Mouse (Mus musculus) small intestine, adult 2 months (tissue): ENCODE data around the gene Olfr456. TPM values are rescaled to one million over a fixed set of nuclear protein-coding genes. Genes with fewer than 3 reads are reported as not detected.

Experiments
- H3K27ac ChIP-seq: fragments of 200-500 bp; 2 replicates; pipeline ENCODE4 v1.5.1; 2012; ENCODE audit warnings: low read depth, low read length, control low read depth, inconsistent platforms; ENCODE audit not compliant: insufficient read depth
- H3K27me3 ChIP-seq: fragments of 200-500 bp; 2 replicates; pipeline ENCODE4 v1.6.1; 2012; ENCODE audit warnings: mild to moderate bottlenecking, moderate library complexity, low read length, inconsistent platforms; ENCODE audit not compliant: control insufficient read depth, insufficient read depth
- H3K36me3 ChIP-seq: fragments of 200-500 bp; 2 replicates; pipeline ENCODE4 v1.6.1; 2012; ENCODE audit warnings: mild to moderate bottlenecking, low read length, control low read depth, inconsistent platforms; ENCODE audit not compliant: control insufficient read depth, insufficient read depth
- H3K4me1 ChIP-seq: fragments of 200-500 bp; 2 replicates; pipeline ENCODE4 v1.6.1; 2012; ENCODE audit warnings: low read length, inconsistent platforms, mixed read lengths; ENCODE audit not compliant: control insufficient read depth, insufficient read depth, insufficient read length
- H3K4me3 ChIP-seq: fragments of 200-500 bp; 2 replicates; pipeline ENCODE4 v1.5.1; 2012; ENCODE audit warnings: low read depth, mild to moderate bottlenecking, control low read depth, inconsistent platforms, low read length, moderate library complexity
- CTCF ChIP-seq: fragments of 200-500 bp; IDR thresholded peaks from 2 replicates; pipeline ENCODE4 v1.5.1; 2012; ENCODE audit warnings: low read depth, mild to moderate bottlenecking, control low read depth, inconsistent platforms, low read length, moderate library complexity, mixed read lengths; ENCODE audit not compliant: insufficient replicate concordance, insufficient read length; ENCODE audit errors: extremely low read depth
- POLR2A ChIP-seq: fragments of 200-500 bp; IDR thresholded peaks from 2 replicates; pipeline ENCODE4 v1.6.1; 2012; ENCODE audit warnings: low read depth, mild to moderate bottlenecking, control low read depth, inconsistent platforms, low read length, moderate library complexity
- WGBS: fragments of 180-500 bp; shearing (Covaris S2); methylation state at CpG from one replicate; pipeline ENCODE4 v1.1.7; 2018; 5-methylcytosine and 5-hydroxymethylcytosine counted together
- polyA plus RNA-seq: library from polyadenylated mRNA; depleted of rRNA; stranded (reverse); fragments of >200 nt; gene quantifications from 2 replicates; pipeline ENCODE4 v1.2.3, GENCODE M21; 2012; rRNA removed

Olfr456 gene
- polyA plus RNA-seq, 1 experiment: not detected

- Histone ChIP-seq H3K4me1 (no peaks in the 10 kb centered on the region), H3K27ac (no peak overlapping the region), H3K4me3 (no peak overlapping the region), H3K36me3 (no peaks in the 10 kb centered on the region), H3K27me3 (no peaks in the 10 kb centered on the region)
- 83% methylated on average over 4 of the region's 4 CpGs for WGBS
- no peak for TF ChIP-seq POLR2A
- TF ChIP-seq CTCF: no peak
These were observed 16.5 kb downstream of the Olfr456 start for GRCm38 (mm10) chr6:42470542-42470941.

DNA sequence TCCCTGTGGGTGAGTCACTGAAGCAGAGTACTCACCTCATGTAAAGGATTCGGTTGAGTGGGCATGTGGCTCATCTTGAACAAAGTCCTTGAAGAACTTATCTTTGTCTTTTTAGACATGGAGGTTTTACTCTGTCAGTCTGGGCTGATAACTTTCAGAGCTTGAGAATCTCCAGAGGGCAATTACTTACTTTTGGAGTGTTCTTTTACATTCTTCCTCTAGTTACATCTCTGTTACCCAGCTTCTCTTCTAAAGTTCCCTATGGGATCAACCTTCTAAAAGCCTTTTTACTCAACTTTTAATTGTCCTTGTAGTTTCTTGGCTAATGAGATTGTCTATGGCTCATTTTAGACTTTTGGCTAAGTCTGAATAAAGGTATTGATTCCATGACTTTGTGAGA lies 21.9 kb downstream of the Olfr456 start, which contains the start of gene Olfr458:
Gene Olfr458 (minus strand): TSS at position 101 of the 400 bp plus-strand sequence.
- Histone ChIP-seq H3K36me3 (no peaks in the 10 kb centered on the region), H3K27me3 (no peaks in the 10 kb centered on the region), H3K4me3 (no peak within 1 kb of the TSS), H3K4me1 (no peaks in the 10 kb centered on the region), H3K27ac (no peak within 1 kb of the TSS)
- WGBS: 75% methylated on average over 1 of the region's 1 CpGs
- no peak for TF ChIP-seq POLR2A
- no peak for TF ChIP-seq CTCF

DNA sequence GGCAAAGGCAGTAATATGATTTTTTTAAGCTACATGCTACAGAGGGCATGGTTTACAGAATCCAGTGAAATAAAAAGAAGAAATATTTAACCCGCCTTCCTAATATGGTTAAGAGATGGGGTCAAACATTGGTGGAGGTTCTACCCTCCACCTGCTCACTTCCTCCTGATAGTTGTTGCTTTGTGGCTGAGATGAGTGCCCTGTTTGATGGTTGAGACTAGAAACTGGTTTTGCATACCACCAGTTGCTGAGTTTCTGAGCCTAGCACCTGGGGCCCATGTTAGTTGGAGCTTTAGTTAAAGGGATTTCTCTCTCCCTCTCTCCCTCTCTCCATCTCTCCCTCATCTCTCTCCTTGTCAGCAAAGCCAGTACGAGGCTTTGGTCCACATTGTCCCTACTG lies 39.6 kb downstream of the Olfr456 start:
- TF ChIP-seq POLR2A (no peak), CTCF (no peak)
- Histone ChIP-seq H3K27me3 (no peaks in the 10 kb centered on the region), H3K36me3 (no peaks in the 10 kb centered on the region), H3K4me1 (no peaks in the 10 kb centered on the region), H3K27ac (peak overlapping the region; percentile 27; the same call in 1 of the 2 replicates), H3K4me3 (no peak overlapping the region)
- 66% methylated on average over 2 of the region's 2 CpGs for WGBS

DNA sequence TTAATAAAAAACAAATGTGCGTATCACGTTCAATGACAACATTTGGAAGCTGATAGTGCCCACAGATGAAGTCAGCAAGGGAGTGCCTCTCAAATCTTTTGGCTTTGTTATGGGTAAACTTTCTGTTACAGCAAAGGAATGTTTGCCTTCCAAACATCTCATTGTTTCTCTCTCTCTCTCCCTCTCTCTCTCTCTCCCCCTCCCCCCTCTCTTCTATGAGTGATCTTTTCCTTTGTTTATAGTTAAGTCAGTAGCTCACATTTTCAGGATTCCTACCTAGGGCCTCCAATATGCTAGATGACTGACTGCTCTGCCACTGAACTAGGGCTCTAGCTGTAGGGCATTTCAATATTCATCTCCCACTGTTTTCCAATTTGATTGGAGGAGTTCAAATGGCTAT lies 42.5 kb downstream of the Olfr456 start:
- Histone ChIP-seq H3K4me1 (no peaks in the 10 kb centered on the region), H3K27me3 (no peaks in the 10 kb centered on the region), H3K27ac (no peak overlapping the region), H3K4me3 (no peak overlapping the region), H3K36me3 (no peaks in the 10 kb centered on the region)
- WGBS: 59% methylated on average over 2 of the region's 2 CpGs
- no peak for TF ChIP-seq CTCF
- no peak for TF ChIP-seq POLR2A

DNA sequence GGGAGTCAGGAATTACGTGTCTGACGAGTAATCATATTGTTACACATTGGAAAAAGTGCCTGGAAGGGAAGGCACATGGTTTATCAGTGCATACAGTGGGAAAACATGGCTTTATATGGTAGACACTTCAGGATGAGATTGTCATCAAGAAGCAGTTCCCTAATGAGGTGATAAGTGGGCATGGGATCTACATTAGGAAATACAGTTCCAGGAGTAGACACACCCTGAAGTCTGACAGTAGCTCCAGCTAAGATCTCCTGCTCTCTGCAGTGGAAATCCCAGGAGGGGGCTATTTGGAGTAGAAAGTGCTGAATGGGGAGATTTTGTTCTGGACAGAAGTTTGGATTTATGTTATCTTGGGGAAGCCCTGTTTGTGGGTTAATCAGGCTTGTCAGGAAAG lies 45.6 kb downstream of the Olfr456 start:
- no peaks in the 10 kb centered on the region for H3K36me3 ChIP-seq
- H3K27ac ChIP-seq: no peak overlapping the region
- H3K27me3 ChIP-seq: no peaks in the 10 kb centered on the region
- WGBS: 56% methylated on average over 2 of the region's 2 CpGs
- no peaks in the 10 kb centered on the region for H3K4me1 ChIP-seq
- TF ChIP-seq CTCF (no peak), POLR2A (no peak)
- H3K4me3 ChIP-seq: no peak overlapping the region

Other genes starting within 250 kb of the Olfr456 start
- gene Gstk1, start 241.3 kb downstream of the Olfr456 start, polyA plus RNA-seq: 23.1 and 25.7 TPM in 2 replicates
- gene Tmem139, start 225.2 kb downstream of the Olfr456 start, polyA plus RNA-seq: 20.1 and 23.1 TPM in 2 replicates
- gene Casp2, start 222.2 kb downstream of the Olfr456 start, polyA plus RNA-seq: 13.6 and 16.0 TPM in 2 replicates
- 0.18 and 0.24 TPM in 2 replicates for gene Clcn1, start 200.5 kb downstream of the Olfr456 start, polyA plus RNA-seq
- 0.10 and 0.19 TPM in 2 replicates for gene Fam131b, start 162.6 kb downstream of the Olfr456 start, polyA plus RNA-seq
- gene Zyx, start 137.6 kb downstream of the Olfr456 start, polyA plus RNA-seq: 104 and 222 TPM in 2 replicates
- 28.8 and 64.8 TPM in 2 replicates for gene Epha1, start 113.9 kb downstream of the Olfr456 start, polyA plus RNA-seq
- gene Tas2r143, start 87.0 kb downstream of the Olfr456 start, polyA plus RNA-seq: not detected in 2 replicates
- gene Tas2r135, start 81.8 kb downstream of the Olfr456 start, polyA plus RNA-seq: not detected in 2 replicates
- gene Tas2r126, start 52.7 kb downstream of the Olfr456 start, polyA plus RNA-seq: not detected in 2 replicates
- gene Olfr458, start 22.0 kb downstream of the Olfr456 start, polyA plus RNA-seq: not detected in 2 replicates
- gene Olfr457, start 10.9 kb downstream of the Olfr456 start, polyA plus RNA-seq: not detected in 2 replicates
- gene Olfr455, start 60.4 kb upstream of the Olfr456 start, polyA plus RNA-seq: not detected in 2 replicates
- gene Tcaf3, start 110.5 kb upstream of the Olfr456 start, polyA plus RNA-seq: not detected in 2 replicates
- 3.4 and 4.4 TPM in 2 replicates for gene Tcaf2, start 158.0 kb upstream of the Olfr456 start, polyA plus RNA-seq
- 2.2 and 2.9 TPM in 2 replicates for gene Tcaf1, start 222.9 kb upstream of the Olfr456 start, polyA plus RNA-seq